Mouse (Mus musculus): Measurements from ENCODE around the gene Kcnq1.

GRCm38 (mm10) chr7:143444955-143445648 lies 338.9 kb downstream of the Kcnq1 start:
- TF ChIP-seq CTCF (IDR thresholded peaks at IDR 0.05; ENCODE audit: extremely low read depth, insufficient read depth, insufficient read length, insufficient replicate concordance) (no peak), POLR2A (IDR thresholded peaks at IDR 0.05; ENCODE audit: low read depth, low read length) (no peak)
